Mouse (Mus musculus): ENCODE results near the gene Ppp2r5a. TPM values are rescaled to one million over a fixed set of nuclear protein-coding genes. Genes with fewer than 3 reads are reported as not detected.

The Ppp2r5a gene
- polyA plus RNA-seq (2015; fragmentation: Nextera tagmentation; extraction: Ambion mirVana) = 8.6 and 8.7 TPM in 2 replicates

- H3K36me3 ChIP-seq = no peaks in the 10 kb centered on the region
- peaks cover under 1% of the 10 kb centered on the region; the same call in 1 of the 2 replicates for H3K4me1 ChIP-seq (replicated peaks)
- H3K9me3 ChIP-seq = no peaks in the 10 kb centered on the region
- no peak within 1 kb of the TSS for H3K27ac ChIP-seq (replicated peaks)
- H3K27me3 ChIP-seq = 0 out of 2 replicates have a peak, but pooled peaks cover 3% of the 10 kb centered on the region
- no peak within 1 kb of the TSS for H3K4me3 ChIP-seq
- H3K4me2 ChIP-seq = no peak within 1 kb of the TSS
- 71% methylated on average over 5 of the region's 5 CpGs for WGBS
- no peak within 1 kb of the TSS for H3K9ac ChIP-seq
- no peak for ATAC-seq (ENCODE audit: low read depth)
Measured at GRCm38 (mm10) chr1:191403074-191403473, at the start of gene Ppp2r5a. Ppp2r5a (minus strand) TSS chr1:191403272.

DNA sequence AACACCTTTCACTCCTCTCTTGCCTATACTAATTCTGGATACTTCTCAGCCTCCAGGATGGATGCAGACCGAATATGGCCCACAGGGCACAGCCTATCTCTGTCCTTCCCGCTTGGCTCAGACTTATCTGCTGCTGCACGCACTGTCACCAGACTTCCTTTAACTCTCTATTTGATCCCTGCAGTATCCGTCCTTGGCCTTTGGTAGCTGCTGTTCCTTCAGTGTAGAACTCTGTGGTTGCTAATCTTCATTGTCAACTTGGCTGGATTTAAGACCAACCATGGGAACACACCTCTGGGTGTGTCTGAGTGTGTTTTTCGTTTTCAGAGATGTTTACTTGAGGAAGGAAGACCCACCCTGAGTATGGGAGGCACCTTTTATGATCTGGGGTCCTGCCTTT lies 47.5 kb upstream of the Ppp2r5a start:
- no peak overlapping the region for H3K9ac ChIP-seq
- no peak overlapping the region for H3K27ac ChIP-seq (replicated peaks)
- no peak overlapping the region for H3K4me2 ChIP-seq
- no peaks in the 10 kb centered on the region for H3K36me3 ChIP-seq
- no peak overlapping the region for H3K4me3 ChIP-seq
- no peaks in the 10 kb centered on the region; the same call in 1 of the 2 replicates for H3K4me1 ChIP-seq (replicated peaks)
- no peak for ATAC-seq (ENCODE audit: low read depth)
- H3K27me3 ChIP-seq = no peaks in the 10 kb centered on the region
- WGBS = 80% methylated on average over 5 of the region's 5 CpGs
- H3K9me3 ChIP-seq = no peaks in the 10 kb centered on the region

DNA sequence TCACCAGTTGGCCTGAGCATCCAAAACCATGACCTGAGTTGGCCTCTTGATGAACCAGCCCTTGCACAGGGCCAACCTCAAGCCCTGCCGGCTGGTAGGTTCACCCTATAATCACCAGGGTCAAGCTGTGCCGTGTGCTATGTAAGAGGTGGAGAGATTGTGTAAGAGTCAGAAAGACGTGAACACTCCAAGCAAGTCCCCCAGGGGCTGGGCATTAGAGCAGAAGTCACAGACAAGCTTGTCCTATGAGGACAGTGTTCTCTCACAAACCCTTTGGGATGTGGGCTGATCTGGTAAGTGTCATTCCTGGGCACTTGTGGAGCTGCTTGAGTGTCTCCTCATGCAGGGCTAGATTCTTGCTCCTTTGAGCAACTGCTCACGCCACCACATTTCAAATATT lies 46.5 kb upstream of the Ppp2r5a start:
- no peaks in the 10 kb centered on the region for H3K9me3 ChIP-seq
- no peak for ATAC-seq (ENCODE audit: low read depth)

GRCm38 (mm10) chr1:191447391-191448016 lies 44.4 kb upstream of the Ppp2r5a start:
- no peak overlapping the region for H3K4me3 ChIP-seq
- H3K27me3 ChIP-seq = no peaks in the 10 kb centered on the region
- H3K4me1 ChIP-seq (replicated peaks) = no peaks in the 10 kb centered on the region
- no peak overlapping the region for H3K27ac ChIP-seq (replicated peaks)
- H3K4me2 ChIP-seq = no peak overlapping the region
- no peak for ATAC-seq (ENCODE audit: low read depth)
- no peaks in the 10 kb centered on the region for H3K36me3 ChIP-seq
- no peak overlapping the region for H3K9ac ChIP-seq
- 74% methylated on average over 6 of the region's 6 CpGs for WGBS
- no peaks in the 10 kb centered on the region for H3K9me3 ChIP-seq

More for the DNA sequence above, 46.5 kb upstream of the Ppp2r5a start:
- no peak overlapping the region for H3K27ac ChIP-seq (replicated peaks)
- WGBS = 85% methylated on average over 4 of the region's 4 CpGs
- no peak overlapping the region for H3K4me3 ChIP-seq
- no peak overlapping the region for H3K9ac ChIP-seq
- no peak overlapping the region for H3K4me2 ChIP-seq
- H3K36me3 ChIP-seq = no peaks in the 10 kb centered on the region
- no peaks in the 10 kb centered on the region; the same call in 1 of the 2 replicates for H3K4me1 ChIP-seq (replicated peaks)
- H3K27me3 ChIP-seq = no peaks in the 10 kb centered on the region

DNA sequence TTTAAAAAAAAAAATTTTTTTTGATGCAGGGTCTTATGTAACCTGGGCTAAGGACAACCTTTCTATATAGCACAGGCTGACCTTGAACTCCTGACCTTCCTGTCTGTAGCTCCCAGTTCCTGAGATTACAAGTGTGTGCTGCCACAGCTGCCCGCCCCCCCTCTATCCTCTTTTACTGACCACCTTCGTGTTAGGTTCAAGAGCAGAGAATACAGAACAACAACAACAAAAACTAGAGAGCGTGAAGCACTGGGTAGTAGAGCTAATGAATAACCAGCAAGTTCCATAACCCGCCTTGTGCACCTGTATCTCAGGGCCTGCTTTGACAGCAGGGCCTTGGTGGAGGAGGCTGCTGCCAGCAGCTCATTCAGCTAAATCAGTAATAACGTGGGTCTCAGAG lies 43.2 kb upstream of the Ppp2r5a start:
- Histone ChIP-seq H3K9ac (no peak overlapping the region), H3K36me3 (no peaks in the 10 kb centered on the region), H3K27ac (replicated peaks) (no peak overlapping the region), H3K9me3 (no peaks in the 10 kb centered on the region), H3K27me3 (no peaks in the 10 kb centered on the region), H3K4me1 (replicated peaks) (no peaks in the 10 kb centered on the region), H3K4me3 (no peak overlapping the region), H3K4me2 (no peak overlapping the region)
- WGBS = 76% methylated on average over 5 of the region's 5 CpGs
- ATAC-seq (ENCODE audit: low read depth) = no peak

DNA sequence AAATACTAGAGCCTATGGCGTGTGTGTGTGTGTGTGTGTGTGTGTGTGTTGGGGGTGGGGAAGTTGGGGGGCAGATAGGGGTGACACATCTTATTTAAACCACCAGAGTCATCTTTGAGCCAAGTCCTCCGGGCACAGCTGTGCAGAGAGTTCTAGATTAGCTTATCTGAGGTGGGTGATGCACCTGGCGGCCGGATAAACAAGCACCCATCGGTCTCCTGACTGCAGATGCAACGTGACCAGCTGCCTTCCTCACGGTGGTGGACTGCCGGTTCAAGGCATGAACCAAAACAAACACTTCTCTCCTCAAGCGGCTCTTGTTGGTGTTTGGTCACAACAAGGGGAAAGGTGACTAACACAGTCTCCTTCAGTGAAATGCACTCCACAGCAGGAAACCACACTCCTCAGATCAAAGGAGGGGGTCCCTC lies 42.8 kb upstream of the Ppp2r5a start:
- WGBS = 77% methylated on average over 9 of the region's 9 CpGs
- no peak overlapping the region for H3K4me3 ChIP-seq
- no peak overlapping the region for H3K27ac ChIP-seq (replicated peaks)
- no peaks in the 10 kb centered on the region for H3K27me3 ChIP-seq
- no peaks in the 10 kb centered on the region for H3K36me3 ChIP-seq
- no peaks in the 10 kb centered on the region for H3K9me3 ChIP-seq
- H3K9ac ChIP-seq = no peak overlapping the region
- no peaks in the 10 kb centered on the region for H3K4me1 ChIP-seq (replicated peaks)
- no peak overlapping the region for H3K4me2 ChIP-seq
- ATAC-seq (ENCODE audit: low read depth) = no peak

DNA sequence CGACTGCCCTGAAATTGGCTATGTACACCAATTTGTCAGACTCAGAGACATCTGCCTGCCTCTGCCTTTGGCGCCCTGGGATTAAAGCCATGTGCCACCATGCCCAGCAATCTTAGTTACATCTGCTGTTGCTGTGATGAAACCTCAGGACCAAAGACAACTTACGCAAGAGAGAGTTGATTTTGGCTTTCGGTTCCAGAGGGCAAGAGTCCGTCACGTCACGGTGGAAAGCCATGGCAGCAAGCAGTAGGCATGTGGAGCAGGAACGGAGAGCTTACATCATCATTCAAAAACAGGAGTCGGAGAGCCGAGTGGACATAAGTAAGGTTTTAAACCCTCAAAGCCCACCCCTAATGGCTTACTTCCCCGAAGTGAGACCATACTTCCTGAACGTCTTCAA lies 42.3 kb upstream of the Ppp2r5a start:
- Histone ChIP-seq H3K27ac (replicated peaks) (no peak overlapping the region), H3K36me3 (no peaks in the 10 kb centered on the region), H3K9ac (no peak overlapping the region), H3K4me3 (no peak overlapping the region), H3K27me3 (no peaks in the 10 kb centered on the region), H3K4me2 (no peak overlapping the region), H3K9me3 (no peaks in the 10 kb centered on the region), H3K4me1 (replicated peaks) (no peaks in the 10 kb centered on the region)
- ATAC-seq (ENCODE audit: low read depth) = no peak
- WGBS = 89% methylated on average over 12 of the region's 12 CpGs

- Histone ChIP-seq H3K9me3 (no peaks in the 10 kb centered on the region), H3K36me3 (no peaks in the 10 kb centered on the region), H3K4me1 (replicated peaks) (no peaks in the 10 kb centered on the region), H3K27me3 (no peaks in the 10 kb centered on the region), H3K27ac (replicated peaks) (no peak overlapping the region), H3K9ac (no peak overlapping the region), H3K4me2 (no peak overlapping the region), H3K4me3 (no peak overlapping the region)
- no peak for ATAC-seq (ENCODE audit: low read depth)
- 79% methylated on average over 1 of the region's 1 CpGs for WGBS
Measured at GRCm38 (mm10) chr1:191444467-191444866, 41.4 kb upstream of the Ppp2r5a start.

DNA sequence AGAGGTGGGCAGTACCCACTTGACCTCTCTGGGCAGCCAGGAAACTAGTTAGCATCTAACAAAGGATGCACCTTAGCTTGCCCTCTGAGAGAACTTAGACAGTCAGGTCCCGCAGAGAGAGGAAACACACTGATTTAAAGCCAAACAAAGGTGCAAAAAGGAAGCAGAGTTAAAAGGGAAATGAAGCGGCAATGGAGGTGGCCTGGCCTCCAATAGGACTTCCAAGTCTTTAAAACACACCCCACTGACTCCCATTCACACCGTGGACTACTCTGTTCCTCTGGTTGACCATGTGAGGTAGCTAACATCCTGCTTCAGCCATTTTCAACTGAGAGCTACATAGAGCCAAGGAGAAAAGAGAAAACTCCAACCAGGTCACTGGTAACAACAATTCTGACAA lies 35.9 kb upstream of the Ppp2r5a start:
- H3K27me3 ChIP-seq = no peaks in the 10 kb centered on the region
- no peaks in the 10 kb centered on the region for H3K9me3 ChIP-seq
- no peak overlapping the region for H3K9ac ChIP-seq
- H3K27ac ChIP-seq (replicated peaks) = no peak overlapping the region
- H3K4me1 ChIP-seq (replicated peaks) = peaks cover 23% of the 10 kb centered on the region
- H3K4me3 ChIP-seq = no peak overlapping the region
- H3K4me2 ChIP-seq = no peak overlapping the region
- 55% methylated on average over 3 of the region's 3 CpGs for WGBS
- no peaks in the 10 kb centered on the region for H3K36me3 ChIP-seq
- ATAC-seq (ENCODE audit: low read depth) = no peak

GRCm38 (mm10) chr1:191438546-191438945 lies 35.5 kb upstream of the Ppp2r5a start:
- peaks cover 23% of the 10 kb centered on the region for H3K4me1 ChIP-seq (replicated peaks)
- 53% methylated on average over 4 of the region's 4 CpGs for WGBS

DNA sequence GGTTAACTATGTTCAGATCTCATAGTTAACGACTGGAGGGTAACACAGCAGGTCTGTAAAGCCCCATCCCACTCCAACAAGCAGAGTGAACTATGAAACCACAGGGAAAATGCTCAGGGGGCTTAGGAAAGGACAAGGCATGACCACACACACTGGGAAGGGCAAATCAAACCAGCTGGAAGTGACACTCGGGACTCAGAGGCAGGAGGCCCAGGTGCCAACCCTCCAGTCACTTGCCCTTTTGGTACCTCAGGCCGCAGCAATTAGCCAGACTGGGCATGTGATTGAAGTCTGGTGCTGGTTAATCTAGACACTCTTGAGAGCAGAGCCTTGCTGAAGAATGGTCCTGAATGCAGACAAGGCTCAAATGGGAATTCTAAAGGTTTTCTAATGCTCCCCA lies 33.6 kb upstream of the Ppp2r5a start:
- no peaks in the 10 kb centered on the region for H3K36me3 ChIP-seq
- H3K4me2 ChIP-seq = no peak overlapping the region
- no peak overlapping the region for H3K4me3 ChIP-seq
- no peaks in the 10 kb centered on the region for H3K27me3 ChIP-seq
- no peak overlapping the region for H3K9ac ChIP-seq
- no peaks in the 10 kb centered on the region for H3K9me3 ChIP-seq
- no peak for ATAC-seq (ENCODE audit: low read depth)
- 43% methylated on average over 3 of the region's 3 CpGs for WGBS
- H3K27ac ChIP-seq (replicated peaks) = no peak overlapping the region
- peaks cover 23% of the 10 kb centered on the region for H3K4me1 ChIP-seq (replicated peaks)

More at GRCm38 (mm10) chr1:191438546-191438945, 35.5 kb upstream of the Ppp2r5a start:
- Histone ChIP-seq H3K9me3 (no peaks in the 10 kb centered on the region), H3K36me3 (no peaks in the 10 kb centered on the region), H3K27me3 (no peaks in the 10 kb centered on the region), H3K4me2 (no peak overlapping the region), H3K27ac (replicated peaks) (no peak overlapping the region), H3K4me3 (no peak overlapping the region), H3K9ac (no peak overlapping the region)
- no peak for ATAC-seq (ENCODE audit: low read depth)

DNA sequence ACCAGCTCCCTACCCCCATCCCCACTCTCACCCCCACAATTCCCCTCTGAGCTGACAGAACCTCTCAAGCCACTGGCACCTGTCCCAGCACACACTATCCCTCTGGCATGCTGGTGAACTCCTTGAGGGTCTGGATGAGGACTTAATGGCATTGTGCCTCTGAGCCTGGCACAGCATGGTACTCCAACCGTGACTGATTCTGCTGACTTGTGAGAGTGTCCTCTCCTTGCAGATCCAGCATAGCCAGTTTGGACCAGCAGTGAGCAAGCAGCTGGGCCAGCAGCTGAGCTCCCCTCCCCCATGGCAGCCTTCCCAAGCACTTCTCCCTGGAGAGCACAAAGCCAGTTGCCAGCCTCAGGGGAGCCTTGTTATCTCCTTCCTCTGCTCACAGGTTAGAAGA lies 32.3 kb upstream of the Ppp2r5a start:
- Histone ChIP-seq H3K4me2 (no peak overlapping the region), H3K4me1 (replicated peaks) (peaks cover 25% of the 10 kb centered on the region), H3K9me3 (no peaks in the 10 kb centered on the region), H3K9ac (no peak overlapping the region), H3K27ac (replicated peaks) (no peak overlapping the region; the same call in 1 of the 2 replicates), H3K27me3 (no peaks in the 10 kb centered on the region), H3K4me3 (no peak overlapping the region), H3K36me3 (no peaks in the 10 kb centered on the region)
- 5% methylated on average over 1 of the region's 1 CpGs for WGBS
- ATAC-seq (ENCODE audit: low read depth) = peak; percentile 67

DNA sequence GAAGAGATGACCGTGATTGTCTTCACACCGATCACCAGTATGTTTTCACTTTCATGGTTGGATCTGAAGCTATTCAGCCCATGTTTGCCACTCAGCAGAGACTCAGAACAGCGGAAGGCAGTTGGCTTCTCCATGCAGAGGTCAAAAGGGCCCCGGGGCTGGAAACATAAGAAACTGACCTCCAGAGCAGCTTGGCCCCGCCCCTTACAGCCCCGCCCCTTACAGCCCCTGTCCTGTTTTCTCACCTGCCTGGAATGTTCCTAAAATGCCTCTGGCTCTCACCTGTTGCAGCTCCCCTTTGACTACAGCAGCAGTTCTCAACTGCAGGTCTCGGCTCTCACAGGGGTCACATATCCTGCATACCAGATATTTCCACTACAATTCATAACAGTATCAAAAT lies 29.5 kb upstream of the Ppp2r5a start:
- no peak for ATAC-seq (ENCODE audit: low read depth)
- Histone ChIP-seq H3K9me3 (no peaks in the 10 kb centered on the region), H3K27ac (replicated peaks) (no peak overlapping the region), H3K4me1 (replicated peaks) (peaks cover 30% of the 10 kb centered on the region), H3K4me2 (no peak overlapping the region), H3K36me3 (no peaks in the 10 kb centered on the region), H3K27me3 (no peaks in the 10 kb centered on the region), H3K4me3 (no peak overlapping the region), H3K9ac (no peak overlapping the region)
- WGBS = 46% methylated on average over 7 of the region's 7 CpGs

Measured in neural tube, embryonic 13.5 days (tissue).